Mouse (Mus musculus) heart, embryonic 11.5 days (tissue): ENCODE data around the gene Gpsm3. TPM values are rescaled to one million over a fixed set of nuclear protein-coding genes. Genes with fewer than 3 reads are reported as not detected.
A peak's percentile ranks its signal among the peaks of the same experiment; 100 is the strongest.

Source experiments
- ATAC-seq: fragments of 200-750 bp; cut with Nextera tagmentation; replicated peaks from 2 replicates; pipeline ENCODE4 v1.8.0; 2017; ENCODE audit warnings: moderate library complexity; ENCODE audit not compliant: insufficient number of reproducible peaks, low FRiP score, low TSS enrichment
- H3K27ac ChIP-seq: fragments of 300-500 bp; sonication (generic); 2 replicates; pipeline ENCODE4 v1.5.1; 2014; ENCODE audit warnings: mild to moderate bottlenecking, low read depth, low read length
- H3K27me3 ChIP-seq: fragments of 300-500 bp; sonication (generic); 2 replicates; pipeline ENCODE4 v1.6.1; 2014; ENCODE audit warnings: mild to moderate bottlenecking, low read length, mixed read lengths; ENCODE audit not compliant: control insufficient read depth, insufficient read depth
- H3K36me3 ChIP-seq: fragments of 300-500 bp; sonication (generic); 2 replicates; pipeline ENCODE4 v1.6.1; 2014; ENCODE audit warnings: mild to moderate bottlenecking, low read length, moderate library complexity, mixed read lengths; ENCODE audit not compliant: control insufficient read depth, insufficient read depth
- H3K4me1 ChIP-seq: fragments of 300-500 bp; sonication (generic); 2 replicates; pipeline ENCODE4 v1.6.1; 2014; ENCODE audit warnings: low read length; ENCODE audit not compliant: control insufficient read depth, insufficient read depth
- H3K4me2 ChIP-seq: fragments of 300-500 bp; sonication (generic); 2 replicates; pipeline ENCODE4 v1.6.1; 2014; ENCODE audit warnings: mild to moderate bottlenecking, moderate library complexity
- H3K4me3 ChIP-seq: fragments of 300-500 bp; sonication (generic); 2 replicates; pipeline ENCODE4 v1.5.1; 2014; ENCODE audit warnings: low read depth, low read length
- H3K9ac ChIP-seq: fragments of 300-500 bp; sonication (generic); 2 replicates; pipeline ENCODE4 v1.6.1; 2014; ENCODE audit warnings: mild to moderate bottlenecking, low read depth, low read length, moderate library complexity
- H3K9me3 ChIP-seq: fragments of 300-500 bp; sonication (generic); replicated peaks from 2 replicates; pipeline ENCODE4 v1.6.1; 2016; ENCODE audit warnings: low read length; ENCODE audit not compliant: control insufficient read depth
- WGBS: fragments of 180-500 bp; shearing (Covaris S2); extraction: QIAGEN DNeasy Blood & Tissue Kit; methylation state at CpG from one replicate; pipeline ENCODE4 v1.1.7; 2014; ENCODE audit not compliant: insufficient replicate concordance; 5-methylcytosine and 5-hydroxymethylcytosine counted together
- polyA plus RNA-seq: library from polyadenylated mRNA; unstranded; fragments of >200 nt; fragmentation: Nextera tagmentation; extraction: Ambion mirVana; gene quantifications from 2 replicates; pipeline ENCODE4 v1.2.1, GENCODE M21; 2014

Gene Gpsm3
- polyA plus RNA-seq, 1 experiment from 2014 or later: 10.3 TPM

DNA sequence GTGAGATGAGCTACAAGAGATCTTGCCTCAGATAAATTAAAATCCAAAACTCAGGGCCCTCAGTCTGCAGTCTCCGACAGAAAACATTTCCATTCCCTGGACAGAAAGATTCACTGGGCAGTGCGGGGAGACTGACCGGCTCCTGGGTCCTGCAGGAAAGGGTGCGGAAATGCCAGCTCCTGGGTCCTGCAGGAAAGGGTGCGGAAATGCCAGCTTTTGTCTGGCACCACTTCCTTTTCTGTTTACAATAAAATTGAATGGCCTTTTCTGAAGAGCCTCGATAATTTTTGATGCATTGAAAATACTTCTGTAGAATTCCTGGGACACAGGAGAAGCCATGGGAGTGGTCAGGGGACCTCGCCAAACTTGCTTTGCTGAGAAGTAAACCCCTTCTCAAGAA is 30.5 kb upstream of the Gpsm3 start:
- Histone ChIP-seq H3K27ac (no peak overlapping the region), H3K9ac (no peak overlapping the region), H3K27me3 (no peaks in the 10 kb centered on the region), H3K4me2 (no peak overlapping the region), H3K4me1 (peaks cover 4% of the 10 kb centered on the region; the same call in 1 of the 2 replicates), H3K36me3 (no peaks in the 10 kb centered on the region), H3K9me3 (no peaks in the 10 kb centered on the region), H3K4me3 (no peak overlapping the region)
- WGBS: 84% methylated on average over 7 of the region's 7 CpGs
- ATAC-seq: no peak

- ATAC-seq: no peak
- no peaks in the 10 kb centered on the region for H3K9me3 ChIP-seq
- WGBS: 20% methylated on average over 15 of the region's 15 CpGs
- H3K4me2 ChIP-seq: no peak overlapping the region
- H3K27ac ChIP-seq: no peak overlapping the region
- H3K4me3 ChIP-seq: no peak overlapping the region
- no peaks in the 10 kb centered on the region for H3K36me3 ChIP-seq
- peaks cover 7% of the 10 kb centered on the region; the same call in 1 of the 2 replicates for H3K4me1 ChIP-seq
- no peak overlapping the region for H3K9ac ChIP-seq
- H3K27me3 ChIP-seq: no peaks in the 10 kb centered on the region
Observed at GRCm38 (mm10) chr17:34559895-34560294, 29.7 kb upstream of the Gpsm3 start.

- H3K27me3 ChIP-seq: no peaks in the 10 kb centered on the region
- no peak overlapping the region for H3K4me3 ChIP-seq
- ATAC-seq: no peak
- no peak overlapping the region for H3K4me2 ChIP-seq
- H3K4me1 ChIP-seq: peaks cover 7% of the 10 kb centered on the region; the same call in 1 of the 2 replicates
- WGBS: 88% methylated on average over 6 of the region's 6 CpGs
- no peaks in the 10 kb centered on the region for H3K36me3 ChIP-seq
- H3K27ac ChIP-seq: no peak overlapping the region
- no peak overlapping the region for H3K9ac ChIP-seq
- no peaks in the 10 kb centered on the region for H3K9me3 ChIP-seq
Observed at GRCm38 (mm10) chr17:34560438-34560837, 29.2 kb upstream of the Gpsm3 start.

GRCm38 (mm10) chr17:34561200-34561599 is 28.4 kb upstream of the Gpsm3 start:
- ATAC-seq: no peak
- H3K4me3 ChIP-seq: no peak overlapping the region
- H3K27me3 ChIP-seq: no peaks in the 10 kb centered on the region
- H3K4me2 ChIP-seq: no peak overlapping the region
- H3K9me3 ChIP-seq: no peaks in the 10 kb centered on the region
- no peaks in the 10 kb centered on the region for H3K36me3 ChIP-seq
- no peak overlapping the region for H3K27ac ChIP-seq
- H3K9ac ChIP-seq: no peak overlapping the region
- WGBS: 40% methylated on average over 8 of the region's 8 CpGs
- peaks cover 7% of the 10 kb centered on the region; the same call in 1 of the 2 replicates for H3K4me1 ChIP-seq

GRCm38 (mm10) chr17:34562595-34562994 is 27.0 kb upstream of the Gpsm3 start:
- Histone ChIP-seq H3K4me2 (no peak overlapping the region), H3K36me3 (no peaks in the 10 kb centered on the region), H3K9me3 (no peaks in the 10 kb centered on the region), H3K9ac (no peak overlapping the region), H3K27ac (no peak overlapping the region), H3K27me3 (peaks cover 6% of the 10 kb centered on the region; the same call in 1 of the 2 replicates), H3K4me1 (peaks cover 7% of the 10 kb centered on the region; the same call in 1 of the 2 replicates), H3K4me3 (no peak overlapping the region)
- ATAC-seq: no peak
- WGBS: 56% methylated on average over 3 of the region's 3 CpGs

GRCm38 (mm10) chr17:34563354-34563753 is 26.3 kb upstream of the Gpsm3 start:
- H3K4me1 ChIP-seq: peaks cover 7% of the 10 kb centered on the region; the same call in 1 of the 2 replicates
- H3K4me2 ChIP-seq: no peak overlapping the region
- no peak overlapping the region for H3K27ac ChIP-seq
- no peak overlapping the region for H3K4me3 ChIP-seq
- no peaks in the 10 kb centered on the region for H3K9me3 ChIP-seq
- no peaks in the 10 kb centered on the region for H3K36me3 ChIP-seq
- no peak for ATAC-seq
- H3K9ac ChIP-seq: no peak overlapping the region
- WGBS: 61% methylated on average over 11 of the region's 11 CpGs
- H3K27me3 ChIP-seq: peaks cover 6% of the 10 kb centered on the region; the same call in 1 of the 2 replicates

GRCm38 (mm10) chr17:34564003-34564421 is 25.6 kb upstream of the Gpsm3 start, which contains the start of gene Notch4:
Gene Notch4 (plus strand): TSS chr17:34564268.
- WGBS: 3% methylated on average over 6 of the region's 6 CpGs
- Histone ChIP-seq H3K9ac (peak within 1 kb of the TSS; percentile 52), H3K4me3 (peak within 1 kb of the TSS; percentile 28), H3K9me3 (no peaks in the 10 kb centered on the region), H3K27ac (peak within 1 kb of the TSS; percentile 77), H3K4me1 (peaks cover 7% of the 10 kb centered on the region; the same call in 1 of the 2 replicates), H3K4me2 (peak within 1 kb of the TSS; percentile 53), H3K36me3 (no peaks in the 10 kb centered on the region), H3K27me3 (peaks cover 9% of the 10 kb centered on the region; the same call in 1 of the 2 replicates)
- peak; percentile 44; the same call in 1 of the 2 replicates for ATAC-seq

- WGBS: 22% methylated on average over 3 of the region's 3 CpGs
- peak overlapping the region; percentile 52; the same call in 1 of the 2 replicates for H3K9ac ChIP-seq
- ATAC-seq: peak; percentile 51
- peak overlapping the region; percentile 53 for H3K4me2 ChIP-seq
- no peaks in the 10 kb centered on the region for H3K36me3 ChIP-seq
- peaks cover 7% of the 10 kb centered on the region; the same call in 1 of the 2 replicates for H3K4me1 ChIP-seq
- peak overlapping the region; percentile 28 for H3K4me3 ChIP-seq
- no peaks in the 10 kb centered on the region for H3K9me3 ChIP-seq
- H3K27me3 ChIP-seq: peaks cover 9% of the 10 kb centered on the region; the same call in 1 of the 2 replicates
- peak overlapping the region; percentile 77 for H3K27ac ChIP-seq
Observed at GRCm38 (mm10) chr17:34564796-34565195, 24.8 kb upstream of the Gpsm3 start.

- peaks cover 9% of the 10 kb centered on the region; the same call in 1 of the 2 replicates for H3K27me3 ChIP-seq
Observed at GRCm38 (mm10) chr17:34567311-34567710, 22.3 kb upstream of the Gpsm3 start.

More at GRCm38 (mm10) chr17:34567311-34567710, 22.3 kb upstream of the Gpsm3 start:
- Histone ChIP-seq H3K9me3 (0 out of 2 replicates have a peak, but pooled peaks cover 2% of the 10 kb centered on the region), H3K4me1 (peaks cover 7% of the 10 kb centered on the region; the same call in 1 of the 2 replicates), H3K9ac (no peak overlapping the region), H3K4me2 (no peak overlapping the region), H3K4me3 (no peak overlapping the region), H3K36me3 (no peaks in the 10 kb centered on the region), H3K27ac (no peak overlapping the region)
- no peak for ATAC-seq
- WGBS: 59% methylated on average over 9 of the region's 9 CpGs
